Mouse (Mus musculus): ENCODE measurements around the gene Fcna.

DNA sequence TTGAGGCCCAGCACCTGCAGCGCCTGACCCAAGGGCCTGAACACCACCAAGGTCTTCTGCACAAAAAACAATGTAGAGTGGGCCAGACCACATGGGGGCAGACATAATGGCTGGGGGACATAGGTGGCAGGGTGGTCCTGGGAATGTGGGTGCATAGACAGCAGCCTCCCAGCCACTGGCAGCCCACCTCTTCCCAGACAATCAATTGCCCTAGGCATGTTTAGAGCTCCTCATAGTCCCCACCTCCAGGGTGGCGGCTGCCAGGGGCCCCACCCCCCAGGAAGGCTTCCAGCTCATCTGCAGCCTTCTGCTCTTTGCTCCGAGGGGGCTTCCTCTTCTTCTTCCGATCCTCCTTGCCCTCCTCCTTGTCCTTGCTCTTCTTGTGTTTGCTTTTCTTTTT lies 44.3 kb downstream of the Fcna start:
- TF ChIP-seq CTCF (IDR thresholded peaks at IDR 0.05; ENCODE audit: low read depth, low read length) (no peak), POLR2A (IDR thresholded peaks at IDR 0.05; ENCODE audit: borderline replicate concordance, low read depth, low read length) (no peak)

Measured in bone marrow macrophage, adult 2 months (primary cell).